Mouse (Mus musculus): Measurements from ENCODE around the gene Zfx.

GRCm38 (mm10) chrX:94060751-94061150 lies 62.8 kb downstream of the Zfx start:
- TF ChIP-seq CTCF (IDR thresholded peaks at IDR 0.05; ENCODE audit: low read depth): no peak
- no peak for TF ChIP-seq EP300 (IDR thresholded peaks at IDR 0.05; ENCODE audit: low read depth)
